Mouse (Mus musculus) limb, embryonic 11.5 days (tissue): ENCODE measurements around the gene Tnik. TPM values are rescaled to one million over a fixed set of nuclear protein-coding genes. Genes with fewer than 3 reads are reported as not detected.
A peak's percentile ranks its signal among the peaks of the same experiment; 100 is the strongest.

Source experiments
- ATAC-seq: fragments of 200-750 bp; cut with Nextera tagmentation; 2 replicates; pipeline ENCODE4 v1.8.0; 2017; ENCODE audit warnings: low read depth; ENCODE audit not compliant: insufficient number of reproducible peaks, low FRiP score, low TSS enrichment
- DNase-seq: peaks from one replicate; pipeline ENCODE4 v3.0.0-alpha.2; 2015; ENCODE audit warnings: low spot score
- H3K27ac ChIP-seq: fragments of 300-500 bp; sonication (generic); replicated peaks from 2 replicates; pipeline ENCODE4 v1.5.1; 2014; ENCODE audit warnings: low read depth, mild to moderate bottlenecking, low read length
- H3K27me3 ChIP-seq: fragments of 300-500 bp; sonication (generic); 2 replicates; pipeline ENCODE4 v1.6.1; 2014; ENCODE audit warnings: mild to moderate bottlenecking, low read length, mixed read lengths; ENCODE audit not compliant: control insufficient read depth, insufficient read depth
- H3K36me3 ChIP-seq: fragments of 300-500 bp; sonication (generic); 2 replicates; pipeline ENCODE4 v1.6.1; 2014; ENCODE audit warnings: mild to moderate bottlenecking, low read length, moderate library complexity, mixed read lengths; ENCODE audit not compliant: control insufficient read depth, insufficient read depth
- H3K4me1 ChIP-seq: fragments of 300-500 bp; sonication (generic); 2 replicates; pipeline ENCODE4 v1.6.1; 2014; ENCODE audit warnings: low read length, mixed read lengths; ENCODE audit not compliant: control insufficient read depth, insufficient read depth
- H3K4me2 ChIP-seq: fragments of 300-500 bp; sonication (generic); 2 replicates; pipeline ENCODE4 v1.6.1; 2014; ENCODE audit warnings: low read depth, mild to moderate bottlenecking, moderate library complexity; ENCODE audit not compliant: severe bottlenecking
- H3K4me3 ChIP-seq: fragments of 300-500 bp; sonication (generic); 2 replicates; pipeline ENCODE4 v1.5.1; 2014; ENCODE audit warnings: low read depth, low read length
- H3K9ac ChIP-seq: fragments of 300-500 bp; sonication (generic); 2 replicates; pipeline ENCODE4 v1.6.1; 2014; ENCODE audit warnings: mild to moderate bottlenecking, low read length
- H3K9me3 ChIP-seq: fragments of 300-500 bp; sonication (generic); 2 replicates; pipeline ENCODE4 v1.6.1; 2016; ENCODE audit warnings: low read length; ENCODE audit not compliant: control insufficient read depth
- WGBS: fragments of 180-500 bp; shearing (Covaris S2); extraction: QIAGEN DNeasy Blood & Tissue Kit; methylation state at CpG from one replicate; pipeline ENCODE4 v1.1.7; 2014; 5-methylcytosine and 5-hydroxymethylcytosine counted together
- polyA plus RNA-seq: library from polyadenylated mRNA; unstranded; fragments of >200 nt; fragmentation: Nextera tagmentation; extraction: Ambion mirVana; gene quantifications from 2 replicates; pipeline ENCODE4 v1.2.1, GENCODE M21; 2014

Tnik gene
- polyA plus RNA-seq, 1 experiment from 2014 or later: 4.1 TPM

DNA sequence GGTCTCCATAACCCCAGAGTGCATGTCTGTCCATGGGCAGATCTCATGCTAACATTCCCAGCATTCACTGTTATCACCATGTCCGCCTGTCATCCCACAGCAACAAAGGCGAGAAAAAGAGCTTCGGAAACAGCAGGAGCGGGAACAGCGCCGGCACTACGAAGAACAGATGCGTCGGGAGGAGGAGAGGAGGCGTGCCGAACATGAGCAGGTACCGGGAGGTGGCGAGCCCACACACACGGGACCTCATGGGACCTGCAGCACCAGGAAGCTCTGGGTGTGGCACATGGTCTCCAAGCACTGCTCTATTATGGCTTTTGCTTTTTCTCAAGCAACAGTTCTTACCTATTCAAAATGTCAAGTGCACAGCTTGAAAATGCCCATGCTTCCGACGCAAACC lies 330.9 kb downstream of the Tnik start:
- no peaks in the 10 kb centered on the region for H3K4me1 ChIP-seq
- no peaks in the 10 kb centered on the region for H3K27me3 ChIP-seq
- no peak for ATAC-seq
- no peaks in the 10 kb centered on the region for H3K9me3 ChIP-seq
- no peak overlapping the region for H3K4me2 ChIP-seq
- no peak overlapping the region for H3K27ac ChIP-seq
- WGBS: 92% methylated on average over 16 of the region's 16 CpGs
- H3K4me3 ChIP-seq: no peak overlapping the region
- DNase-seq: no peak
- H3K9ac ChIP-seq: no peak overlapping the region
- H3K36me3 ChIP-seq: no peaks in the 10 kb centered on the region

DNA sequence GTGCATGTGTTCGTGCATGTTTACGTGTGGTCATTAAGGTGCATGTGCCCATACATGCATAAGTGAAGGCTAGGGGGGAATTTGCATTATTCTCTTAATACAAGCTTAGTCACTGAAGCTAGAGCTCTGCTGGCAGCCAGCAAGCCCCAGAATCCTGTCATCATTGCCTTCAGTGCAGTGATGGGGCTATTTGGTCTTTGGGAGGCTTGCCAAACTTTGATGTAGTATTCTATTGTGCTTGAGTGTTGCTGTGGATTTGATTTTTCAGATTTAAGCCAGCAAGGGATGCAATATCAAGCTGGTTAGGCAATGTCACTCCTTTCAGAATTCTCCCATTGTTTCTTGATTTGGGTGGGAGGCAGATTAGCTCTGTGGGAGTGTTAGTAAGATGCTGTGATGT lies 336.5 kb downstream of the Tnik start:
- Histone ChIP-seq H3K9ac (no peak overlapping the region), H3K4me2 (no peak overlapping the region), H3K27ac (no peak overlapping the region), H3K9me3 (no peaks in the 10 kb centered on the region), H3K4me3 (no peak overlapping the region), H3K36me3 (no peaks in the 10 kb centered on the region), H3K27me3 (no peaks in the 10 kb centered on the region), H3K4me1 (no peaks in the 10 kb centered on the region)
- ATAC-seq (no peak), DNase-seq (no peak)
- WGBS: 94% methylated on average over 2 of the region's 2 CpGs

DNA sequence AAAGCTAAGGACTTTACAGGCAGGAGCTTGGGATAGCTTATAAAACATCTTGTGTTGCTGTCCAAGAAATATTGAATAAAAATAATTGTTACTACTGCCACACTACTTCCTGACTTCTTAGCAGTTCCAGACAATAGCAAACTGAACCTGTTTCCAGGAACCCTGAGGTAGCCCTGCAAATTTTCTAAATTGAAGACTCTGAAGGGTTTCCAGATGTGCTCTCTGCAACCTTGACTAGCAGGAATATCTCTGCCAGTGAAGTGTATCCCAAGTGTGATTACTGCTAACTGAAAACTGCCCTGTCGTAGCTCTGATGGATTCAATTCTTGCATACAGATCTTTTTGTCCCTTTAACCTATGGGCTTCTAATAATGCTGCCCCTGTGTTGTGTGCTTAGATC lies 343.7 kb downstream of the Tnik start:
- Histone ChIP-seq H3K36me3 (no peaks in the 10 kb centered on the region), H3K4me2 (no peak overlapping the region), H3K9me3 (no peaks in the 10 kb centered on the region), H3K4me1 (no peaks in the 10 kb centered on the region), H3K9ac (no peak overlapping the region), H3K27ac (no peak overlapping the region), H3K4me3 (no peak overlapping the region), H3K27me3 (no peaks in the 10 kb centered on the region)
- DNase-seq (peak; percentile 24), ATAC-seq (no peak)
- WGBS: 30% methylated on average over 1 of the region's 1 CpGs

DNA sequence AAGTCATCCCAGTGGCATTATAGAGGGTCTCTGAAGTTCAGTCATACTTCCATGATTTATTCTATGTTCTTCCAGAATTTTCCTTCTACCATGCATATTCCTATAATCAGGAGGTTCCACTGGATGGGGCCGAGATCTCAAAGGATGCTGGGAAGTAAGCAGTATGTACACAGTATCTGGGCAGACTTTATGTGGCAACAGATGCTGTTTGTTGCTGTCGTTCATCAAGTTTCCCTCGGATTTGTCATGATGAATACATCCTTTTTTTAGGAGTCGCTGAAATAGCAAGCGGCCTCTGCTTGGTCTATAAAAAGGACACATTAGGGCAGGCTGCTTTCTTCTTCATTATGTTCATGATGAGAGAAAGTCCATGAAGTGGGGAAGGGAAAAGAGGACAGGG lies 349.3 kb downstream of the Tnik start:
- Histone ChIP-seq H3K9ac (no peak overlapping the region), H3K4me3 (no peak overlapping the region), H3K4me2 (no peak overlapping the region), H3K9me3 (no peaks in the 10 kb centered on the region), H3K27ac (no peak overlapping the region), H3K36me3 (no peaks in the 10 kb centered on the region), H3K4me1 (no peaks in the 10 kb centered on the region), H3K27me3 (no peaks in the 10 kb centered on the region)
- 88% methylated on average over 5 of the region's 5 CpGs for WGBS
- ATAC-seq: no peak
- DNase-seq: no peak

DNA sequence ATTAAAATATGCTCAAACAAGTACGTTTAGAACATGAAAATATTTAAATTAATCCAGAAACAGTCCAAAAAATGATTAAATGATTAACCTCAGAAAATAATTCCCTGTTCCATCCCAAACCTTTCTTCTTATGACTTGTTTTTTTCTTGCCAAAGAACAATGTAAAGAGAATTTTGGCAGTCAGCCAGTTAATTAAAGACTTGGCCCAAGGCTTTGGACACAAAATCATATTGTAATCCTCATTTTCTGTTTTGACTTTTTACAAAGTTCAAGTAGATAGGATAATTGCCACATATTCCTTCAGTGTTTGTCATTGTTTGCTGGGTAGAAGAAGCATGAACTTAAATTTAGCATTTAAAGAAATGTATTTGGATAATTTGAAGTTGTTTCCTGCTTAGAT lies 353.4 kb downstream of the Tnik start:
- ATAC-seq: no peak

DNA sequence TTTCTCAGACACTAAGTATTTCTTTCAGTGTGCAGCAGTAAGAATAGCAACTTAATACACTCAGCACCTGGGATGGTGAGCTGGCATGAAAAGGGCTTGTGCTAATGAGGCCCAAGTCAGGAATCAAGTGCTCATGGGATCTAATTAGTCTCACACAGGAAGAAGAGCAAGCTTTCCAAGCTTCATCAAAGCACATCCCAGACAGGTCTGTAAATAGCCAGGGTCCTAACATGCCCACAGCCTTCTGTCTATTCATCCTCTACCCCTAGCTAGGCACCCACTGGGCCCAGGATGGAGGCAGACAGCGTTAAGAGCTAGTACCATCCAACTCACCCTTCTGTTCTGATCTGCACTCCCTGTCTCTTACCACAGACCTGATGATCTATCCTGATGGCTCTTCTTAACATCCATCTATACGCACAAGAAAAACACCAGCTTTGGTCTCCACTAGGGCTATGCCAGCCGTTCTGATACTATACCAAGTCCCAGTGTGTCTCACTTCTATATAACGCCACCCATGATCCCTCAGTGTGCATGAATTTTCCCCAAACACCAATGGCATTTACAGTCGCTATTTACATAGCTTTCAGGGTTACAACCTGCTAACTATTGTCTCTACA lies 354.1 kb downstream of the Tnik start:
- H3K36me3 ChIP-seq: no peaks in the 10 kb centered on the region
- H3K4me1 ChIP-seq: no peaks in the 10 kb centered on the region
- H3K4me2 ChIP-seq: no peak overlapping the region
- no peak for DNase-seq
- H3K9ac ChIP-seq: no peak overlapping the region
- no peak for ATAC-seq
- no peak overlapping the region for H3K27ac ChIP-seq
- no peaks in the 10 kb centered on the region for H3K27me3 ChIP-seq
- 90% methylated on average over 5 of the region's 5 CpGs for WGBS
- no peaks in the 10 kb centered on the region for H3K9me3 ChIP-seq
- no peak overlapping the region for H3K4me3 ChIP-seq

More for the DNA sequence above, 353.4 kb downstream of the Tnik start:
- no peaks in the 10 kb centered on the region for H3K9me3 ChIP-seq
- no peak overlapping the region for H3K4me3 ChIP-seq
- H3K27me3 ChIP-seq: no peaks in the 10 kb centered on the region
- H3K36me3 ChIP-seq: no peaks in the 10 kb centered on the region
- 83% methylated on average over 1 of the region's 1 CpGs for WGBS
- no peak overlapping the region for H3K27ac ChIP-seq
- no peak overlapping the region for H3K9ac ChIP-seq
- H3K4me1 ChIP-seq: no peaks in the 10 kb centered on the region
- no peak overlapping the region for H3K4me2 ChIP-seq
- DNase-seq: no peak

DNA sequence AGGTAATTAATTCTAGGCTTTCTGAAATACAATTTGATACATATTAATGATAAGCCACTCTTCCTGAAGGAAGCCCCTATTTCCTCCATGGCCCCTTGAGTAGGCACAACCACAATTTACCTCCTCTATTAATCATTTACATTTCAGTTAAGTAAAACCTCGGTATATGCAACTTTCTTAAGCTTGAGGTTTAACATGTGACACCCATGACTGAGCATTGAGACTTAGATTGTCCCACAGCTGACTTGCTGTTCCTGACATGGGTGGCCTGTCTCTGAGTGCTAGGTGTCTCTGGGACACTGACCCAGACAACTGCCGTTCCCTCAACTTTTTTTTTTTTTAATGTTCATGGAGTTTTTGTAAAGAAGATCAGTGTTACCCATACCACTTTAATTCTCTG lies 358.8 kb downstream of the Tnik start:
- Histone ChIP-seq H3K9ac (no peak overlapping the region), H3K36me3 (no peaks in the 10 kb centered on the region), H3K4me3 (no peak overlapping the region), H3K4me1 (no peaks in the 10 kb centered on the region), H3K27ac (no peak overlapping the region), H3K27me3 (no peaks in the 10 kb centered on the region), H3K9me3 (no peaks in the 10 kb centered on the region), H3K4me2 (no peak overlapping the region)
- ATAC-seq (no peak), DNase-seq (no peak)
- 88% methylated on average over 2 of the region's 2 CpGs for WGBS

DNA sequence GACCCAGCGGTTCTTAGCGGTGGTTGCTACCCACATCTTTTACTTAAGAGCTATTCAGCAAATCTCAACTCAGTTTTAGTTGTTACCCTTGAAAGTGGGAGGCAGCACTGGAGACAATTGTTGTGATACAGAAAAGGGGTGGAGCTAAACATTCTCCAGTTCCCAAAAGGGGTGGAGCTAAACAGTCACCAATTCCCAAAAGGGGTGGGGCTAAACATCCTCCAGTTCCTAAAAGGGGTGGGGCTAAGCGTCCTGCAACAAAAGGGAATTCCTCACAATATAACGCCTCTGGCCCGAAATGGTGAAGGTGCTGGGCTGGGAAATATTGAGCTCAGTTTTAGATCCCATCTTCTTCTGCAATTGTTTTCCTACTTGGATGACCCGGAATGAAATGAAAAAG lies 363.8 kb downstream of the Tnik start:
- ATAC-seq (no peak), DNase-seq (no peak)
- Histone ChIP-seq H3K9me3 (no peaks in the 10 kb centered on the region), H3K36me3 (no peaks in the 10 kb centered on the region), H3K27ac (no peak overlapping the region), H3K4me3 (no peak overlapping the region), H3K4me2 (no peak overlapping the region), H3K9ac (no peak overlapping the region), H3K4me1 (no peaks in the 10 kb centered on the region), H3K27me3 (no peaks in the 10 kb centered on the region)
- 94% methylated on average over 6 of the region's 6 CpGs for WGBS

DNA sequence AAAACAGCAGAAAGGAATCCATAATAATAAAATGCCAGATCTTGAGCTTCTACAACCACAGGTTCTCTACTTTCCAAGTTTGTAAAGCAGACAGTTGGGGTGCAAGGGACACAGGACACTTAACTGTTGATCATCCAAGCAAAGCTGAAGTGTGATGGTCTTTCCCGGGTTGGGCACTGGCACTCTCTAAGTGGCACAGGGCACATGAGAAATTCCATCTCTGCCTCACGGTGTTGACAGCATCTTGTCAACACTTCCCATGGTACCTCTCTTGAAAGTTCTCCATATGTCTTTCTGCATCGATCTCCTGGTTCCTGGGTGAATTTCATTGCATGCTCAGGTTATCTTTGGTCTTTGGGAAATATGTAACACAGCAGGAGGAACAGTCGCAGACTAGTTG lies 373.8 kb downstream of the Tnik start:
- Histone ChIP-seq H3K9ac (no peak overlapping the region), H3K4me3 (no peak overlapping the region), H3K27ac (no peak overlapping the region), H3K27me3 (no peaks in the 10 kb centered on the region), H3K4me1 (no peaks in the 10 kb centered on the region), H3K36me3 (no peaks in the 10 kb centered on the region), H3K9me3 (no peaks in the 10 kb centered on the region), H3K4me2 (no peak overlapping the region)
- ATAC-seq (no peak), DNase-seq (no peak)
- WGBS: 89% methylated on average over 4 of the region's 4 CpGs
